Mouse (Mus musculus) ES-Bruce4 (cell line): Measurements from ENCODE around the gene Otulin. TPM values are rescaled to one million over a fixed set of nuclear protein-coding genes. Genes with fewer than 3 reads are reported as not detected.
A peak's percentile ranks its signal among the peaks of the same experiment; 100 is the strongest.

Experiments
- H3K27ac ChIP-seq: 2 replicates; pipeline ENCODE4 v1.5.1; 2012; ENCODE audit warnings: low read length, inconsistent platforms; ENCODE audit not compliant: insufficient read depth
- H3K27me3 ChIP-seq: 2 replicates; pipeline ENCODE4 v1.6.1; 2012; ENCODE audit warnings: mild to moderate bottlenecking, low read length, inconsistent platforms; ENCODE audit not compliant: control insufficient read depth, poor library complexity, insufficient read depth, severe bottlenecking
- H3K36me3 ChIP-seq: 2 replicates; pipeline ENCODE4 v1.6.1; 2012; ENCODE audit warnings: inconsistent platforms, mild to moderate bottlenecking, low read length, moderate library complexity; ENCODE audit not compliant: control insufficient read depth, poor library complexity, insufficient read depth, severe bottlenecking
- H3K4me1 ChIP-seq: one replicate; pipeline ENCODE4 v1.8.1; 2011; ENCODE audit warnings: low read length; ENCODE audit not compliant: control insufficient read depth, insufficient read depth
- H3K4me3 ChIP-seq: 2 replicates; pipeline ENCODE4 v1.5.1; 2011; ENCODE audit warnings: low read depth, mild to moderate bottlenecking, low read length
- H3K9ac ChIP-seq: 2 replicates; pipeline ENCODE4 v1.6.1; 2012; ENCODE audit warnings: low read depth, mild to moderate bottlenecking, inconsistent platforms; ENCODE audit not compliant: poor library complexity, severe bottlenecking
- H3K9me3 ChIP-seq: replicated peaks from 2 replicates; pipeline ENCODE4 v1.6.1; 2012; ENCODE audit warnings: mild to moderate bottlenecking, low read length, inconsistent platforms; ENCODE audit not compliant: control insufficient read depth, poor library complexity, insufficient read depth, severe bottlenecking
- CTCF ChIP-seq: IDR thresholded peaks from one replicate; pipeline ENCODE4 v1.8.1; 2011; ENCODE audit warnings: low read depth, low read length
- EP300 ChIP-seq: IDR thresholded peaks from 2 replicates; pipeline ENCODE4 v1.6.1; 2011; ENCODE audit warnings: low read depth, low read length; ENCODE audit not compliant: insufficient read depth
- POLR2A ChIP-seq: IDR thresholded peaks from one replicate; pipeline ENCODE4 v1.8.1; 2011; ENCODE audit warnings: low read length; ENCODE audit not compliant: insufficient read depth
- polyA plus RNA-seq: library from polyadenylated mRNA; stranded (reverse); fragments of >200 nt; gene quantifications from 2 replicates; pipeline ENCODE4 v1.2.4, GENCODE M21; 2011; ENCODE audit warnings: low read depth; ENCODE audit not compliant: missing spikeins, insufficient read depth, insufficient read length

Gene Otulin
- polyA plus RNA-seq, 1 experiment, result 17.3 TPM

GRCm38 (mm10) chr15:27586093-27586480 is 44.4 kb downstream of the Otulin start:
- Histone ChIP-seq H3K9ac (no peak overlapping the region), H3K27ac (no peak overlapping the region), H3K27me3 (no peaks in the 10 kb centered on the region), H3K4me3 (no peak overlapping the region), H3K36me3 (no peaks in the 10 kb centered on the region), H3K9me3 (no peaks in the 10 kb centered on the region), H3K4me1 (peaks cover 2% of the 10 kb centered on the region)
- TF ChIP-seq CTCF (no peak), POLR2A (no peak), EP300 (no peak)

- H3K4me1 ChIP-seq, result peaks cover 2% of the 10 kb centered on the region
These were observed 44.9 kb downstream of the Otulin start for GRCm38 (mm10) chr15:27585466-27586092.

DNA sequence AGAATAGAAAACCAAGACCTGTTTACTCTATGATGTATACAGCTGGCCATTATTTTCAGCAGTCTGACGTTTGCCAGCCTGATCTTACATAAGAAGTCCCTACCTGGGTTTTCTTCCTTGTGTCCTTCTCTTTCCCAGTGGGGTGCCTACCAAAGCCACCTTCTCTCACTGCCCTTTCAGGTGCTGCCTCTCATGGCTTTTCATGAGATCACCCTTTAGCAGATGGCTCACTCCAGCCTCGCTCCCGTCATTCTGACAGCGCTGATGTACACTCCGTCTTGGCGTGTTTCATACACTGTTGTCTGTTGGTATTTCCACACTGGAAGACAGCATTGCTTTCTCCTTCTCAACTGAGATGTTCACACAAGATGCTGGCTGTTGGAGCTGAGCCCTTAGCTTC is 46.9 kb downstream of the Otulin start:
- no peak overlapping the region for H3K27ac ChIP-seq
- peaks cover 2% of the 10 kb centered on the region for H3K4me1 ChIP-seq
- H3K27me3 ChIP-seq, result no peaks in the 10 kb centered on the region
- H3K4me3 ChIP-seq, result no peak overlapping the region
- no peaks in the 10 kb centered on the region for H3K9me3 ChIP-seq
- TF ChIP-seq CTCF (no peak), POLR2A (no peak), EP300 (no peak)
- no peaks in the 10 kb centered on the region for H3K36me3 ChIP-seq
- H3K9ac ChIP-seq, result no peak overlapping the region

More at GRCm38 (mm10) chr15:27585466-27586092, 44.9 kb downstream of the Otulin start:
- TF ChIP-seq POLR2A (no peak), CTCF (no peak), EP300 (no peak)
- Histone ChIP-seq H3K4me3 (no peak overlapping the region), H3K9me3 (no peaks in the 10 kb centered on the region), H3K27ac (no peak overlapping the region), H3K9ac (no peak overlapping the region), H3K36me3 (no peaks in the 10 kb centered on the region), H3K27me3 (no peaks in the 10 kb centered on the region)

- H3K36me3 ChIP-seq, result no peaks in the 10 kb centered on the region
- no peaks in the 10 kb centered on the region for H3K9me3 ChIP-seq
- TF ChIP-seq EP300, result no peak
- TF ChIP-seq POLR2A, result no peak
- peak; percentile 43 for TF ChIP-seq CTCF
- H3K4me3 ChIP-seq, result no peak overlapping the region
- peaks cover 2% of the 10 kb centered on the region for H3K4me1 ChIP-seq
- H3K9ac ChIP-seq, result no peak overlapping the region
- no peaks in the 10 kb centered on the region for H3K27me3 ChIP-seq
- no peak overlapping the region for H3K27ac ChIP-seq
These were observed 47.5 kb downstream of the Otulin start for GRCm38 (mm10) chr15:27583042-27583441.

GRCm38 (mm10) chr15:27582428-27582827 is 48.1 kb downstream of the Otulin start:
- H3K27ac ChIP-seq, result peak overlapping the region; percentile 59
- no peak for TF ChIP-seq POLR2A
- no peak for TF ChIP-seq EP300
- TF ChIP-seq CTCF, result no peak
- no peak overlapping the region for H3K4me3 ChIP-seq
- H3K9ac ChIP-seq, result no peak overlapping the region
- H3K36me3 ChIP-seq, result no peaks in the 10 kb centered on the region
- H3K4me1 ChIP-seq, result peaks cover 2% of the 10 kb centered on the region
- no peaks in the 10 kb centered on the region for H3K27me3 ChIP-seq
- no peaks in the 10 kb centered on the region for H3K9me3 ChIP-seq

DNA sequence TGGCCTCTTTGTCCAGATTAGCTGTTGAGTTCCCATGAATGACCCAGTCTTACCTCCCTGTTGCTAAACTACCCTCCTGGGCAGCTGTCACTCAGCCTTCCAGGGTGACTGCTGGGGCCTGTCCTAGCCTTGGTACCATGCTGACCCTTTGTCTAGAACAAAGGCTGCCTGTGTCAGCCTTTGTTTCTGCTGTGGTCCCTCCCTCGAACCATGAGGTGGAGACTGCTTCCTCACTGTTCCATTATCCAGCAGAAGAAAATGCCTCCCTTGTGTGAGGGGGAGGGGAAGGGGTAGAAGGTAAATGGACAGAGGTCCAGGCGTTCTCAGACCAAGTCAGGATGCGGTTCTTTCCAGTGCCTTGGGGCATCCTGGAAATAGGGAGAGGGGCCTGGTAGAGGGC is 48.9 kb downstream of the Otulin start:
- Histone ChIP-seq H3K4me3 (no peak overlapping the region), H3K27ac (no peak overlapping the region), H3K9ac (no peak overlapping the region), H3K36me3 (no peaks in the 10 kb centered on the region), H3K9me3 (no peaks in the 10 kb centered on the region), H3K4me1 (peaks cover 2% of the 10 kb centered on the region), H3K27me3 (no peaks in the 10 kb centered on the region)
- TF ChIP-seq CTCF (no peak), EP300 (0 out of 2 replicates have a peak, but pooled peaks have one; percentile 27)
